Mouse (Mus musculus) spleen, embryonic (tissue): ENCODE results near the gene Foxn3.

Experiments
- CTCF ChIA-PET: fragments of 350-600 bp; sonication (Branson Sonifier 250); formaldehyde crosslinking; loops from one replicate; lab custom pipeline; 2022; lab: Charles Lee

Foxn3 gene

DNA sequence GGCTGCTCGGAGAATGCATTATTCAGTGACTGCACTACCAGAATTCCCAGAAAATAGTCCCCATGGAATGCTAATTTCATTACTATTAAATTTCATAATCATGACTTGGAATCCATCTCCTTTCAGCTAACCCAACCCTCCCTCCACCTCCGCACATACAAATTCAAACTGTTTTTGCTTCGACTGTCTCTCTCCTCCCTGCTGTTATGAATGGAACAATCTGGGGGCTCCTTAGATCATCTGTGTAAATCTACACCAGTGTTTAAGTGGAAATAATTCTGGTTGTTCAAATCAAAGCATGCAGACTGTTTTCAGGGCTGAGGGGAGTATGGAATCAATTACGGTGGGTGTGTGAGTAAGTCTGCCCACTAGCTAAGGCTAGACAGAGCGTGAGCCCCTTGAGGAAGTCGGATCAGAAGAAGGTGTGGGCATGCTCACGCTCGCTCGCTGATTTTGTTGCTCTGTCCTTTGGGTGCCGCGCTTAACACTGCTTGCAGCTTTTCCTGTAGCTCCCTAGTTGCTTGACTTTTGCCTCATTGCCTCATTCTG is 254.8 kb downstream of the Foxn3 start:
- CTCF ChIA-PET = interaction anchor here (0.6 kb wide), 2 partner anchors 19 to 1003 kb away, joined by 3 to 4 read pairs; no protein-coding TSS in a partner anchor

DNA sequence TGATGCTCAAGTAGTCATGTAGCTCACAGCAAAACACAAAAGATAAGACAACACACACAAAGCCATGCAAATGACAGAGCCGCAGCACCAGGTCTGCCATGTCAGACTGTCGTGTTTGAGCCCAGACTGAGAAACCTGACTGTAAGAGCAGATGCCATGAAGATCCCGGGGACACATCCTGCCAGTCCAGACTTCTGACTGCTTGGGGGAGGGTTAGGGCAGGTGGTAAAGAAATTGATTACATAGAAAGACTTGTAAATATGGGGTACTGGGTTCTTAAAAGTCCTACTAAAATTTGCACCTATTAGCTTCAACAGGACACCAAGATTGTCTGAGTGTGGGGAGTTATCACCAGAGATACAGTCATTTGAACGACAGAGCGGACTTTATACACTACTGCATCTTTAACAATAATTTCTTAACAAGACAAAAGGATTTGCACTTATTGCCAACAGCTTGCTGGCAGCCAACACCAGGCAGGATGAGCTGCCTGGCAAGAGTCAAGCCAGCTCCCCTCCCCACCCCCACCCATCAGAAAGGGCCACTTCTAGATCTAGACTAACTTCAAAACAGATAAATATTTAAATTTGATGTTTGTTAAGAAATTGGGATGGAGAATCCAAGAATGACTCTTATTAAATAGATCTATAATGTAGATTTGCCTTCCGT is 256.7 kb downstream of the Foxn3 start:
- CTCF ChIA-PET = no interaction called here

DNA sequence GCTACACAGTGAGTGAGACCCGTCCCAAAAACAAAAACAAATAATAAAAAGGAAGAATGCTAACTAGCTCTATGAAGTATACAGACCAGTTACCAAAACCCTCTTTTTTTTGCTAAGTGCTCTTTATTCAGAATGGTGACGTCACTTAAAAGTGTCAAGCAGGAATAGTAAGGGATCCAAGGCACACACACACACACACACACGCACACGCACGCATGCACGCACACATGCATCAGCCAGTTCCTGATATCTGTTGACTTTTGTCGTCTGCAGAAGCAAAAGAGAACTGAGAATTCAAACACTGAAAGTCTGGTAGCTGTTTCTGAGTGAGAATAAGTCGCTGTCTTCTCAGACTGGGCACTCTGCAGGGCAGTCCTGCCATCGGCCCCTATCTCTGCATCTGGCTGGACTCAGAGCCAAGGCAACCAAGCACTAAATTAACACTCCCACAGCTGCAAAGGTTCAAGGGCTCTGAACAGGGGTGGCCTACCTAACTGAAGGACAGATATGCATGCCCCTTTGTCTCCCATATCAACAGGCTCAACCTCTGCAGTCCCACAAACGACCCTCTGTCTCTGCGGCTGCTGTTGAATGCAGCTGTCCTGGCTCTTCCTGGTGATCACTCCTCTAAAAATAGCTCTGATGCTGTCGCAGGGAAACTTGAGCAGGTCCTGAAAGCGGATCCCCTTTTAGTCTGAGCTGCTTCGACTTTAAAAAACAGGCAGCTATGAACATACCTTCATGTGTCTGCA is 257.4 kb downstream of the Foxn3 start:
- CTCF ChIA-PET = interaction anchor here (0.6 kb wide), 1 partner anchor 182 kb away, joined by 3 read pairs; no protein-coding TSS in a partner anchor

DNA sequence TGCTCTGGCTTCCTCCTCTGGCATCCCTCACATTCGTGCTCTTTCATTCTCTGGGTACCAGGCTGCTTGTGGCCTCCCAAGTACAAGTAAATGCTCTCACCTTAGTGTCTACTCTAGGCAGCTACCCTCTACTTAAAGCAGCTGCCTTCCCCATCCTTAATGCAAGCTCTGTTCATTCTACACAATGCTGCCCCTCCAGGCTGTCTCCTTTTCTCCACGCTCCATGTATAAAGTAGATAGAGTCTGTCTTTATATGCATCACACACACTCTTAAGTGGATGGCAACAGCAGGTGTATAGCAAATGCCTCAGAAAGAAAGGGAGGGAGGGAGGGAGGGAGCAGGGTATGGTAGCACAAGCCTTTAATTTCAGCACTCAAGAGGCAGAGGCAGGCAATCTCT is 258.1 kb downstream of the Foxn3 start:
- CTCF ChIA-PET = no interaction called here

DNA sequence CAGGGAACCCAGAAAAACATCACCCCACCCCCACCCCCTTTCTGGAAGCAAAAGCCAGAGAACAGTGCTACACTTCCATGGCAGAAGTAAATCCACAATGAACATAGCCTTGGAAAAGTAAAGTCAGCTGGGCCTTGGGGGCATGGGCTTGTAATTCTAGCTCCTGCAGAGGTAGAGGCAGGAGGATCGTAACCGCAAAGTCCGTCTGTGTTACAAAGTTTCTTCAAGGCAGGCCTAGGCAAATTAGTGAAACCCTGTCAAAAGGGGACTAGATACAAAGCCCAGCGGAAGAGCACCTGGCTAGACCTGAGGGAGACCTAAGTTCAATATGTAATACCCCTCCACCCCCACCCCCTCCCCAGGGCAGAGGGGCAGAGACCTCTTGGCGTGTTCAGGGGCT is 259.3 kb downstream of the Foxn3 start:
- CTCF ChIA-PET = no interaction called here

DNA sequence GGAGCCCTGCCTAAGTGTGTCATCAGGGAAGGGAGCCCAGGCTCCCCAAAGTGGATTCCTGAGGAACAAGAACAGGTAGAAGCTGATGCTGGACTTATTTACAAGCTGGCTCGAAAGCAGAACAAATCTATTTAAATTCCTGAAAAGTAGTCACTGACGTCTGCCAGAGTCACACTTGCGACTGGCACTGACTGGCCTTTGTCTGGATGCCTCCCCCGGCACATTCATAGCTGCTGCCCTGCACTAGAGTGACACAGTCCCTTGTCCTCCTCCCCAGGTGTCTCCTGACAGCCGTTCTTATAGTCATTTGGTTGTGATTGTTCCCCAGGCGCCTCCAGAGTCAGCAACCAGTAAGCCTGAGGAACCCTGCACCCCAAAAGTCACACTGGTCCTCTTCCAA is 259.8 kb downstream of the Foxn3 start:
- CTCF ChIA-PET = interaction anchor here (0.7 kb wide), 1 partner anchor 1876 kb away, joined by 3 read pairs; no protein-coding TSS in a partner anchor

DNA sequence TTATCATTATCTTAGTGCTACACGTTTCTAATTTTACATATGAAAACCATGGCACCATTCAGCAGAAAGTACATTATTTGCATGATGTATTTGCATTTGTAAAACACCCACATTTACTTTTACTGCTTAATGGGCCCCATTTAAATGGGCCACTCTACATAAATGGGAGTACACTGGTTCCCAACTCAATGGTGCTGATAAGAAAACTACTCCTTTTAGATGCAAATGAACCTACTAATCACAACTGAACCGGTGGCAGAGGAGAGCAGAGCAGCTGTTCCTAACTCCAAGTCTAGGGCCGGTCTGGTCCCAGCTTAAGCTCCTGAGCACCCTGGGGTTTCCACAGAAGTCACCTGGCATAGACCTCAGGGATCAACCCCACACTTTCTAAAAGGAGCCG is 263.5 kb downstream of the Foxn3 start:
- CTCF ChIA-PET = interaction anchor here (0.6 kb wide), 1 partner anchor 807 kb away, joined by 5 read pairs; no protein-coding TSS in a partner anchor

DNA sequence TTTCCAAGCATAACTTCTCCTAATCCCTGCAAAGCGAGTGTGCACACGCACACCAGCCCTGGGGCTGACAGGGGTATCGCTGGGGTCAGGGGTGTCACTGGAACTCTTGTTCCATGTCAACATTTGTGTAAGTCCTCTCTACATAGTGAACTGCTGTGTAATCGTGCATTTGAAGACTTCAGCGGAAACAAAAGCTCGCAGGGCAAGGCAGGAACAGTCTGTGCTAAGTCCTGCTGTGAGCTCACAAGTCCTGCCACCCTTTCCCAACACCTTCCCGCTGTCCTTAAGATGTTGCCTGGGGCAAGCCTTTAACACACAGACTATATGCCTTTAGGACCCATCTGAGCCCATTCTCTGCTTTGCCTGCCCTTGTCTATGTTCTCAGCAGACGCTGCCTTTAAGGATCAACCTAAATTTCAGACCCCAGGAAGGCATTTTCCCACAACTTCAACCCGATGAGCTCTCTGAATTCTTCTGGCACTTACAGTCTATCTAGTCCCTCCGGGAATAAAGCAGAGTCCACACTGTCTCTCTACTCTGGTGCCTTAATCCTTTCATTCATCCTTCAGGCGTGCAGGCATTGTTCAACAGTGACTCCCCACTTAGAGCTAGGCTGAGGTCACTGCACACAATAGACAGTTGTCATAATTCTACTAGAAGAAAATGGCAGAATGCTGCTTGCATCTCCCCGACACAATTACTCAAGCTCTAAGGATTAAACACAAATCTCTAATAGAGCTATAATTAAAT is 264.4 kb downstream of the Foxn3 start:
- CTCF ChIA-PET = no interaction called here

DNA sequence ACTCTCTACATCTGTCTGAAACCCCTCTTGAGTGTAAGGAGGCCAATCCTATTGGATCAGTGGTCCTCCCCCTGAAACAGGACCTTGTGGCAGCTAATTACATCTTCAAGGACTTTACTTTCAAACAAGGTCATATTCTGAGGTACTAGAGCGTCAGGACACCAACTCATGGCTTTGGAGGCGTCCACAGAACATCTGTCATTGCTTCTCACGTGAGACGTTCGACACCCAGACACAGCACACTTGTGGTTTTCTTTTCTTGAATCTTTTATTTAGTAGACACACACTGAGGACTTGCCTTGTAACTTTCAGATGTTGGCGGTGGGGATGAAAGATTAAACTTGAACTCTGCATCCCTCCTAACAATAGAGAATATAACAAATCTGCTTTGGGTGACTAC is 265.1 kb downstream of the Foxn3 start:
- CTCF ChIA-PET = no interaction called here

DNA sequence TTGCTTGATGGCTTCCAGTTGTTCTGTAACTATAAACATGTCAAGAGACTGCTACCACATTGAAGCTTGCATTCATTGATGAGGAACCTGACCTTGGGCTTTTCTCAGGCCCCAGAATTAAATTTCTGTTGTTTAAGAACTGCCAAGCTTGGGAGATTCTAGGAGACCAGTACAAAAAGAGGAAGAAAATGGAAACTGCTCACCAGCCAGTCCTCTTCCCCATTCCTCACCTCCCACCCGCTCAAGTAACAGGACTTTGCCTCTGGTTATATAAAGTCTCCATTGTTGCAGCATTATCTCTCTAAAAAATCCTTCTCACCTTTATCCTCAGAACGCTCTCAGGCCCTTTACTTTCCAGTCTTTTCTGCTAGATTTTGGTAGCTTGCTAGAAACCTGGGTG is 265.6 kb downstream of the Foxn3 start:
- CTCF ChIA-PET = no interaction called here

DNA sequence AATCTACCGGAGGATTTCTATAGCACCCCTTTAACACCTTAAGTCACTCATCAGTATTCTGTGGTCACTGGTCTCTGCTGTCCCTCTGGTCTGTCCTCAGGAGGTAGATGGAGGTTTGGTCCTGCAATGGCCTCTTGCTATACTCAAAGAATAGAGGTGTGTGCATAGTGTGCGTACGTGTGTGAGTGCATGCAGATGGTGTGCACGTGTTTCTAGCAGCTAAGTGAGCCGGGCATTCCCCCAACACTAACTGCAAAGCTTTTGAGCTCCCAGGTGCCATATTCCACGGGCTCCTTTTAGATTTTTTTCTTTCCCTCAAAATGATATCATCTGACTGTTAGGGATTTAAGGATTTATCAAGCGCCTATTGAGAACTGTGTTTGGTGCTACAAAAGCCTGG is 269.9 kb downstream of the Foxn3 start:
- CTCF ChIA-PET = interaction anchor here (0.7 kb wide), 1 partner anchor 34 kb away, joined by 3 read pairs; no protein-coding TSS in a partner anchor

DNA sequence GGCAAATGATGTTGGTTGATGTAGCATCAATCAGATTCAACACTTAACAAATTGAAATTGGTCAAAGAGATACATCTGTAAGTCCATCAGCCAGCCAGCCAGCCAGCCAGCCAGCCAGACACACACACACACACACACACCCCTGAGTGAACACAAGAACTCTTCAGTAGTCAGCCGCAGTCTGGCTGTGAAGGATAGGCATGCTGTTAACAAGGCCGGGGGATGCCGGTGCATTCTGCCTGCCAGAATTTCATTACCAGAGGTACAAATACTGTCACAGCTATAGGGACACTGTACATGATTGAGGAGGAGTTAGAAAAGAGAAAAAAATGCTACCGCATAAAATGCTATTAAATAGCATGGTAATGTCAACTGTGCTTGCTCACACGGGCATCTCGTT is 271.2 kb downstream of the Foxn3 start:
- CTCF ChIA-PET = no interaction called here

DNA sequence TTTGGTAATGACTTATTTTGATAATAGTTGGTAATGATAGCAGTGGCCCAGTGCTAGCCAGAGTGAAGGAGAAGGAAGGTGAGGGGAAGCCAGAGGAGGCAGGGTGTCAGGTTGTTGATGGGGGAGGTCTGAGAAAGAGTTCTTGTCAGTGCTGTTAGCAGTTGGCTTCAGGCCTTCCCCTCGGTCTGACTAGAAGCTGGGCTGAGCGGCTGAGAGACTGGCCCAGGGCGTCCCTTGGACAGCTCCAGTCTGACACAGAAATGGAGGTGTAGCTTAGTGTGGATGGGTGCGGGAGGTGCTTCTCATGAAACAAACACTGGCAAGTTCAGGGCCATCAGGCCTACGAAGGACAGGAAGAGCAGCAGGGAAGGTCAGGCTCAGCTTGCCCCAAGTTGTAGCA is 276.3 kb downstream of the Foxn3 start:
- CTCF ChIA-PET = no interaction called here

DNA sequence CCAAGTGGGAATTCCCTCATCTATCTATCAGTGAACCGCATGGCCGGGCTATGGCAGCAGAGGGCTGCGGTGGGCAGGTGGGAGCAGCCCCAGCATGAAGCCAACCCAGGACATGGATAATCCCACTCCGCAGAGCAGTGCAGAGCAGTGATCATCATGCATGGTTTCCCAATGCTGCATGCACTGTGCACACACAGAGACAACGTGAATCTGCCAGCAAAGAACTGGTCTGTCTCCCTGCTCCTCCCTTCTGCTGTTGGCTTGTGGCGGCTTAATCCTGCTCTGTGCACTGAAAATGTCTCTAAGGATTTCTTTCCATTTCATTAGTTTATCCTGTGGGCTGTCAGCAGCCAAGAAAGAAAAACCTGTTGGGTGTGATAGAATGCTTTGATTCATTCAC is 276.7 kb downstream of the Foxn3 start:
- CTCF ChIA-PET = no interaction called here

DNA sequence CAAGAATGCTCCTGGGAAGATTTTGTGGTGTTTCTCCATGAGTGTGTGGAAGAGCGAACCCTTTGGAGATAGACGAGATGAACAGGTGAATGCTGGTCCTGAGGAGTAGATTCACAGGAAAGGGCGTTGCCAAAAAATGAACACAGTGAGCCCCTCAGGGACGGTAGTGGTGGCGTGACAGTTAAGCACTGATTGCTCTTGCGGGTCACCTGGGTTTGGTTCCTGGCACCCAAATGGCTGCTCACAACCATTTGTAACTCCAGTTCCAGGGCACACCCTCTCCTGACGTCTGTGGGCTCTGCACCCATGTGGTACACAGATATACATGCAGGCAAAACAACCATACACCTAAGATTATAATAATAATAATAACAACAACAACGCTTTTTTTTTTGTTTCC is 277.7 kb downstream of the Foxn3 start:
- CTCF ChIA-PET = interaction anchor here (0.5 kb wide), 1 partner anchor 101 kb away, joined by 3 read pairs; no protein-coding TSS in a partner anchor

DNA sequence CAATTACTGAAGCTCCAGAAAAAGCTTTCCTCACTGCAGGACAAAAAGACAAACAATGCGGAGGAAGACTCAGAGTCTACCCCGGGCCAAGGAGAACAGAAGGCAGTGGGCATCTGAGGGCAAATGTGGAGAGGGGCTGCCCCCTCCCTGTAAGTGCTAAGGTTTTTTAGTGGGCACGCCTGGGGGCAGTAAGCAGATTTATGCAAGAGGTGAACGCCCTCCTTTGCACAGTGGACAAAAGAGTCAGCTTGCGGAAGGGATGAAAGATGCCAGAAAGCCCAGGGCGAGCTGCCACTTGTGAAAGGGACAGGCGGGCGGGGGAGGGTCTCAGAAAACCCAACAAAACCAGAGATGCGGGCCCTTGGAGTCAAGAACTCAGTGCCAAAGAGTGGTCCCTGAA is 278.2 kb downstream of the Foxn3 start:
- CTCF ChIA-PET = interaction anchor here (0.6 to 1.0 kb wide), 3 partner anchors 21 to 514 kb away, joined by 3 to 4 read pairs (median 3); no protein-coding TSS in a partner anchor

DNA sequence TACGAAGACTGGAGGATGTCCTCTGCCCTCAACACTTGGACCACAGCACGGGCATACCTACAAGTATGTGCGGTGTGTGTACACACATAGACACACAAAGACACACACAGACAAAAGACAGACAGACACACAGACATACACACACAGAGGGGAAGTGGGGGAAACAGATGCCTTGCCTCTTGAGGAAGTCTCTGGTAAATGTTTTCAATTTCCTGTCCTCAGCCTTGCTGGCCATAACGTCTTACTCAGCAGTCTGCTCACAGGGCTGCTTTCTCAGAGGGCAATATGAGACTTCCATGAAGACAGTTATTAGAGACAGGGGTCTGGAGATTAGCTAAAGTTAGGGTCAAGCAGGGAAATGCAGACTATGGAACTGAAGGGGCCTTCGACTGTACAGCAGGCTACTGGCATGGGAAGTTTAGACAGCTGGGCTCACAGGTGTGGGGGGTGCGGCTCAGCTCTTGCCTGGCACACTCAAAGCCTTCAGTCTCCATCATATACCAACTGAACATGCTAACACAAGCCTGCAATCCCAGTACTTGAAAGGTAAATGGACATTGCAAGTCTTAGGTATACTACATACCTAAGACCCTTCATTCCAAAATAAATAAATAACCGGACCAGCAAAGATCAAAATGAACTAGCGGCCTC is 278.8 kb downstream of the Foxn3 start:
- CTCF ChIA-PET = interaction anchor here (0.6 to 1.0 kb wide), 3 partner anchors 21 to 514 kb away, joined by 3 to 4 read pairs (median 3); no protein-coding TSS in a partner anchor

DNA sequence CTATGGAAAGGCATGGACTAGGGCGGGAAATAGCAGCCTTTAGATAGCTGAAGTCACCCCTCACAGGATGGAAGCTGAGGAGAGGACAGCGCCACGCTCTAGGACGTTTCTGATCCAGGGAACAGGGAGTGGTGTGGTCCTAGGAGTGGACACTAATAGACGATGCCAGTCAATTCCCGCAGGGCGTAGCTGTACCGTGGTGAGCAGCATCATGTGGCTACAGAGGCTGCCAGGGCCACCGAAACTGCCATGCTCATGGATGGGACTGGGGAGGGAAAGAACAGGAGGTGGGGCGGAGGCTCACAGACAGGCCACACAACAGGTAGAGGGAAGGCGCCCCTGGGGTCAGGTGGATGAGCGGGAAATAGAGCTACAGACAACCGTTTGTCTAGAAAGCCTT is 282.6 kb downstream of the Foxn3 start:
- CTCF ChIA-PET = interaction anchor here (0.6 kb wide), 2 partner anchors 340 to 618 kb away, joined by 3 to 8 read pairs; no protein-coding TSS in a partner anchor

DNA sequence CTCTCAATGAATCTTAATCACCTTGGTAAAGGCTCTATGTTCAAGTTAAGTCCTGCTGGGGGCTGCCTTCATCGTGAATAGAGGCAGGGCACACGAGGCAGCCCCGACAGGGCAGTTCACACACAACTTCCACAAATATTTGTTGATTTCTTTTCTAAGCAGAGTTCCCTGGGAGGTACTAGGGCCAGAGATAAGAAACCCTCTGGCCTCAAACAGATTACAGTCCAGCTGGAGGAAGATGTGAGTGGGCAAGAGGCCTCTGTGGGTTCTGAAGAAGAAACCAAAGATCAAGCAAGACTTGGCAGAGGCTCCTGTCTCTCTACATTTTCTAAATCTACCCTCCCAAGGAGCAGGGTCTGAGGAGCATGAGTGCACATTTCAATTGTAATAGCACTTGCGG is 283.1 kb downstream of the Foxn3 start:
- CTCF ChIA-PET = no interaction called here

DNA sequence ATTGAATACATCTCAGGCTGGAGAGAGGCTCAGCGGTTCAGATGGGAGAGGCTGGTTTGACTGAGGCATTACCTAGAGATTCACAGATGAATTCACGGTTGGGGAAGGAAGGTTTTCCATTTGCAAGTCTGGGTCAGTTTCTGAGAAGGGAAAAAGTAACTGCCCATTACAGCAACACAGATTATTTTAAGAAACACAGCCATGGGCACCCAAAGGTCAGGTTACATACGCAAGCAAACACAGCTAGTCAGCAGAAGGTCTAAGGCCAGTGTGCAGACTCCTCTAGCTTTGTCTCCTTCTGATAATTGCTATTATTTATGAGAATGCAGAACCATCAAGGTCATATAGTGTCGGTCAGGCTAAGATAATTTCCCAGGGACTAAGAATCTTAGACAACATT is 284.0 kb downstream of the Foxn3 start:
- CTCF ChIA-PET = no interaction called here

DNA sequence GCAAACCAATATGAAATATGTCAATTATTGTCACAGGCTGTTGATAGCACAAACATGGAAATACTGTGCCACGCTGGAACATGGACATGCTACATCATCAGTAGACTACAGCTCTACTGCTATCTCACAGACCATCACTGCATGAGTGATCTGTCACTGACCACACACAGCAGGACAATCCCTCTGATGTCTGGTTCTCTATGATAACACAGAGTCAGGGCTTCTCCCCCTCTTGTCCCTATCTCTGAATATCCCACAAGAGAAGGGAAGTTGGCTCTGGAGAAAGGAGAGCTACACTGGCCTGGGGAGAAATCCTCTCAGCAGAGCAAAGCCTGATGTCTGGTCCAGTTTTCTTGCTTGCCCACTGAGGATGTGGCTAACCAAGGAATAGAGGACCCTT is 288.8 kb downstream of the Foxn3 start:
- CTCF ChIA-PET = no interaction called here
